Mouse (Mus musculus): Measurements from ENCODE around the gene Nt5dc3. TPM values are rescaled to one million over a fixed set of nuclear protein-coding genes. Genes with fewer than 3 reads are reported as not detected.

Nt5dc3 gene
- polyA plus RNA-seq, 2 experiments from 2014 or later: 1.4 to 2.6 TPM

GRCm38 (mm10) chr10:86779816-86780500, 1.2 kb downstream of the Nt5dc3 start:
- ATAC-seq: no peak

- ATAC-seq: no peak
Observed at GRCm38 (mm10) chr10:86781641-86782040, 2.8 kb downstream of the Nt5dc3 start.

GRCm38 (mm10) chr10:86782656-86783055, 3.9 kb downstream of the Nt5dc3 start:
- no peak for ATAC-seq

DNA sequence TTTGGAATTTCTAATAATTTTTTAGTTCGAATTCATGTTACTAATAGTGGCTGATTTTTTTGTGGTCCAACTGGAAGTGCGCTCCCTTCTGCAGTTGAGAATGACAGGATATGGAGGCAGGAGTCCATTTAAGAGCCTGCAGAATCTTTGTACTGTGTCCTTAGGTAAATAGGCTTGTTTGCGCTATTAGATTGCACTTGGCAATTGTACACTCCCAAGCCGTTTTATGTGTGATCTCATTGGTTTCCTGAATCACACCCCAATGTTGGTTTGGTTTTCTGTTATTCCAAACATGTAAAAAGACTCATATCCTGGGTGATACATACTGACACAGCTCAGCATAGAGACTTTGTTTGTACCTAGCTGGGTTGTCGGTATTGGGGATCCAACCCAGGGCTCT, 4.8 kb downstream of the Nt5dc3 start:
- ATAC-seq: no peak

GRCm38 (mm10) chr10:86784126-86784675, 5.4 kb downstream of the Nt5dc3 start:
- no peak for ATAC-seq

DNA sequence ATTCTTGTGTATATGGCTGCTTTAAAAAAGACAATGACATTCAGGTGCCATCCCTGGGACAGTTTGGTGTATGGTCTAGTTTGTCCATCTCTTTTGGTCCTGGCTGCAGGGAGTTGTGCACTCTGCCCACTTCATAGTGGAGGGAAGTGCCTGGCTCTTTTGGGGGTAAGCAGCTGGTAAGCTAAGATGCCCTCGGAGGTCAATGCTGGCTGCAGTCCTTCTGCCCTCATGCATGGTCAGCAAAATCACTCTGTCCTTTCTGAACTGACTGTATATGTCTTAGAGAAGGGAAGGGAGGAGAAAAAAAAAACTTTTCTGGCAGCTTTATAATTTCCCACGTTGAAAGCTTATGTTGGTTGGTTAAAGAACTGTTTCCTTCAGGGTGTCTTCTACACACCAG, 6.6 kb downstream of the Nt5dc3 start:
- ATAC-seq: no peak

DNA sequence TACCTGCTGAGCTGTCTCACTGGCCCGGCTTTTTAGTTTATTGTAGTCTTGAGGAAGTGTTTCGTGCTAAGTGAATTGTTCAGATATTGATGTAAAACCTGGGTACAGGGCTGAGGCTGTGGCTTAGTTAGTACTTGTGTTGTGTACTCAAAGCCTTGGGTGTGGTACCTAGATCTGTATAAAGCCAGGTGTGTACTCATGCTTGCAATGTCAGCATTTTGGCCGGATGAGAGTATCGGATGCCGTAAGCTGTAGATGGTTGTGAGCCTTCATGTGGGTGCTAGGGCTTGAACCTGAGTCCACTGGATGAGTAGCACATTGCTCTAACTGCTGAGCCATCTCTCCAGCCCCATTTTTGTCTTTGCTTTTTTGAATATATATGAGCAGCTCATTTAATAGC, 7.3 kb downstream of the Nt5dc3 start:
- no peak for ATAC-seq

DNA sequence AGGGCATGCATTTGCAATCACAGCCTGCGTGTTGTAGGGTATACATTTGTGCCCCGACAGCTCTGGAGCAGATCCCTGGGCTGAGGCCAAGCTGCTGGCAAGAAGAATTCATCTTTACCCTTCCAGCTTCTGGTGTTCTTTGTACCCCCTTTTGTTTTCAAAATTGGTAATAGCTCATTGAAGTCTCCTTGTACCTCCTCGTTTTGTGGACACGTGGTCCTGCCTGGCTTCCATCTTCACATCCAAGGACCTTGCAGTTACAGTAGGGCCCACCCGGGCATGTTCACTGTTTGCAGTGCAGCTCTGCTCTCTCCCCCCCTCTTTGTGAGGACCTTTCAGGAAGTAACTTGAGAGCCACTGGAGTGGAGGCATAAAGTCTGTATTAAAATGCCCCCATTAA, 9.4 kb downstream of the Nt5dc3 start:
- ATAC-seq: no peak

GRCm38 (mm10) chr10:86789146-86789672, 10.4 kb downstream of the Nt5dc3 start:
- ATAC-seq: no peak

- no peak for ATAC-seq
Observed at GRCm38 (mm10) chr10:86791507-86792184, 12.8 kb downstream of the Nt5dc3 start.

DNA sequence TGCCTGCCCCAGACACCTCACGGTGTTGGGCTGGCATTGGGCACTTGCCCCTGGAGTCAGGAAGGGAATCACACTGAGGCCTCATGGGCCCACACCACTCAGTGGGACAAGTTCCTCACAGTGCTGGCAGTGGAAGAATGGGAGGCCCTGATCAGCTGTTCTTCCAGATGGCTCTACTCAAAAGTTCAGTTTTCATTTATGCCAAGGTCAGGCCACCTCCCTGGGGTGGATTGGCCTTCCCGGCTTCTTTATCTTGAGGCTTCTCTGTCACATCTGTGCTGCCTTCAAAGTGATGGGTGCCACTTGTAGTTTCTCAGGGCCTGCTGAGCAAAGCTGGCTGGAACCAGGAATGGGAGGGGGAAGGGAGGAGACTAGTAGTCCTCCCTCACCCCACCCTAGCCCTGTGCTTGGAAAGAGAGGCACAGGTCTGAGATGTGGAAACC, 14.7 kb downstream of the Nt5dc3 start:
- ATAC-seq: no peak

DNA sequence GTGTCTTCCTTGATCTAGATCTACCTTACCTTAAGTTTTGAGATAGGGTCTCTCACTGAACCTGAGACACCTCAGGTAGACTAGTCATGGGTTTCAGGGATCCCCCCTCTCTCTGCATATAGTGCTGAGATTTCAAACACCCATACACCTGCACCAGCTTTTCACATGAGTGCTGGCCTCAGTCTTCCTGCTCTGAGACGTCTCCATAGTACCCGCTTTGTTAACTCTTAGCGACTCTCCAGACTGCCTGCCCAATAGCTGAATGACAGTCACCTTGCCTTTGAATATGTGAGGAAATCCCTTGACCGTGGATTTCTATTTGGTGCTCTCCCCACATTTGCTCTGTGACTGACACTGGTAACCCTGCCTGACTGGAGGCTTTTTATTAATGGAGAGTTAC, 15.4 kb downstream of the Nt5dc3 start:
- ATAC-seq: peak; percentile 35

- ATAC-seq: peak; percentile 56
Observed at GRCm38 (mm10) chr10:86794794-86795535, 16.2 kb downstream of the Nt5dc3 start.

DNA sequence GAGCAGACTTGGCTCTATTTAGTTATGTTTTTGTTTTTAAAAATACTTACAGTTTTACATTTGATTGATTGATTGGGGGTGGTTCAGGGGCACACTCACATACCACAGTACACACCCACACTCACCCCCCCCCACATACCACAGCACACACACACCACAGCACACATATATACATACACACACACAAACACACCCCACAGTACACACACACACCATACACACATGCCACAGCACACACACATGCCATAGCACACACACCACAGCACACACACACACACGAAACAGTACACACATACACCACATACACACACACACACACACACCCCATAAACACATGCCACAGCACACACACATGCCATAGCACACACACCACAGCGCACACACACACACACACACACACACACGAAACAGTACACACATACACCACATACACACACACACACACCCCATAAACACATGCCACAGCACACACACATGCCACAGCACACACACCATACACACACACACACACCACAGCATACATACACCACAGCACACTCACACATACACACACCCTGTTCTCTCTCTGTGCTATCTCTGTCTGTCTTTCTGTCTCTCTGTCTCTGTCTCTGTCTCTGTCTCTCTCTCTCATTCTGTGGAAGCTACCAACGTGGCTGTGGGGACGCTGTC, 17.4 kb downstream of the Nt5dc3 start:
- ATAC-seq: no peak

DNA sequence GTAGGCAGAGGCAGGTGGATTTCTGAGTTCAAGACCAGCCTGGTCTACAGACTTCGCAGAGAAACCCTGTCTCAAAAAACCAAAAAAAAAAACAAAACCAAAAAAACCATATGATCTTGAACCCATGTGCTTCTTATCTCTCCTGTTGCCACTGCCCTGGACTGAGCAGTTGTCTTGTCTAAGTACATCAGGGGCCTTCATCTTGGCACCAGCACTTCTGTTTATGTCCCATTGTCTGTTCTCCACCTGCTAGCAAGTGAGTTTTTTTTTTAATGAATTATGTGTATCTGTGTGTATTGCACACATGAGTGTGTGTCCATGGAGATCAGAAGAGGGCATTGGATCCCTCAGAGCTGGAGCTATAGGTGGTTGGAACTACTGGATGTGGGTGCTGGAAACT, 28.6 kb downstream of the Nt5dc3 start:
- ATAC-seq: no peak

GRCm38 (mm10) chr10:86808013-86808758, 29.4 kb downstream of the Nt5dc3 start:
- ATAC-seq: no peak

- ATAC-seq: peak; percentile 43
Observed at GRCm38 (mm10) chr10:86810000-86810399, 31.2 kb downstream of the Nt5dc3 start.

GRCm38 (mm10) chr10:86810612-86811011, 31.8 kb downstream of the Nt5dc3 start:
- no peak for ATAC-seq

- ATAC-seq: no peak
Observed at GRCm38 (mm10) chr10:86814292-86815131, 35.7 kb downstream of the Nt5dc3 start.

GRCm38 (mm10) chr10:86815133-86815532, 36.3 kb downstream of the Nt5dc3 start:
- no peak for ATAC-seq
